Mouse (Mus musculus) layer of hippocampus, postnatal 10 days (tissue): Measurements from ENCODE around the gene Gm11020. TPM values are rescaled to one million over a fixed set of nuclear protein-coding genes. Genes with fewer than 3 reads are reported as not detected.
A peak's percentile ranks its signal among the peaks of the same experiment; 100 is the strongest.
"Not testable (repeated sequence)": the region's sequence is repeated elsewhere in the genome, so short reads cannot be mapped to it uniquely, and the experiment has no call there.

Source experiments
- DNase-seq, 2 experiments: peaks; one replicate each; pipeline ENCODE4 v3.0.0; 2021; ENCODE audit warnings: low spot score in 2 of 2
- long read RNA-seq: library from polyadenylated mRNA; stranded (forward); transcript quantifications from one replicate; pipeline ENCODE4 v2.0.0, GENCODE M21; 2023
- total RNA-seq, 2 experiments: library from RNA; stranded (reverse); gene quantifications; 2 replicates each; pipeline ENCODE4 v1.2.3; 2021

Gm11020 gene
- not detected for total RNA-seq
- long read RNA-seq, result 0 reads

DNA sequence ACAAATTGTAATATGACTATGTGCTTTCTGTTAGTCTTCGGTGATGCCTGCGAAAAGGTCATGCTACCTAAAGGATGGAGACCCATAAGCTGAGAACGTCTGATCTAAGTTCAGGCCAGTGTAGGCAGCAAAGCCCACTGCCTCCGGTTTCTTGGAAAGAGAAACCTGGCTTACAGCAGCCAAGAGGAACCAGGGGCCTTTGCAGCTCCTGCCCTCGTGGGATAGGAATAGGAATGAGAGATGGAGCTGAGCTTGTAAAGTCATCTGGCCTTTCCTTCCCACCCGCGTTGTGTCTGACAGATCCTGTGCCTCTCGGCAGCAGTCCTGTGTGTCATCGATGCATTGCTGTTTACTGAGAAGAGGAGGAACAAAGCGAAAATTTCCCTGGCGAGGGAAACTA is at the start of gene Gm11020:
Gene Gm11020 (plus strand): TSS at position 301 of the 400 bp plus-strand sequence.
- DNase-seq, result not testable (repeated sequence)

DNA sequence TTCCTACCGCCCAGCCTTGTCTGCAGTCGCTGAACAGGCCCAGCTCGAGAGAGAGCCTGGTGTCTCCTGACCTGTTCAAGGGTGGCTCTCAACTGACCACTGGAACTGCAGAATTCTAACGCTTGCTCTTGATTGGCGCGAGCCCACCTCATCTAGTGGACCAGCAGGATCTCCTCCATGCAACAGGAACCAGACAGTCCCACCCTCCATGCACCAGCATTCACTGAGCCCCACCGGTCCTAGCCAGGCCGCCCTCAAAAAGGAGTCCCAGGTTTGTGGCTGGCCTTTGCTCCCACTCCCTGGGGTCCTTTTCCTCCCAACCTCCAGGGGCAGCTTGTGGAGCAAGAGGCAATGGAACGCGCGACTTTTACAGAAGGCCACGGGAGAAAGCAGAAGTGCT is 28.3 kb upstream of the Gm11020 start, which contains the start of gene Cmtm2a:
Gene Cmtm2a (minus strand): TSS at position 101 of the 400 bp plus-strand sequence.
- DNase-seq, result not testable (repeated sequence)

DNA sequence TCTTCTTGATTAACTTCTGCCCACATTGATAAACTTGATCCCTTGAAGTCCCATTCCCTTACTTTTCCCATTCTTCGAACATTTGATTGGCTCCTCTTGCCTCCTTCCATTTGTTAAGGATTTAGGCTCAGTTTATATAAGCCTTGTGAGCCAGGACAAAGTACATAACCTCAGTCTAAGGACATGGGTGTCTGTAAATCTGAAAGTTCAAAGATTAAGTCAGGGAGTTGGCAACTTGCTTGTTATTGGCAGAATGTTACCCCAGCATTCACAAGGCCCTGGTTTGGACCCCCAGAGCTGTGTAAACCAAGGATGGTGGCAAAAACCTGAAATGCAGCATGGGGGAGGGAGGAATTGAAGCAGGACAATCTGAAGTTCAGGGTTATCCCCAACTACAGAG is 27.0 kb upstream of the Gm11020 start:
- no peak for DNase-seq

DNA sequence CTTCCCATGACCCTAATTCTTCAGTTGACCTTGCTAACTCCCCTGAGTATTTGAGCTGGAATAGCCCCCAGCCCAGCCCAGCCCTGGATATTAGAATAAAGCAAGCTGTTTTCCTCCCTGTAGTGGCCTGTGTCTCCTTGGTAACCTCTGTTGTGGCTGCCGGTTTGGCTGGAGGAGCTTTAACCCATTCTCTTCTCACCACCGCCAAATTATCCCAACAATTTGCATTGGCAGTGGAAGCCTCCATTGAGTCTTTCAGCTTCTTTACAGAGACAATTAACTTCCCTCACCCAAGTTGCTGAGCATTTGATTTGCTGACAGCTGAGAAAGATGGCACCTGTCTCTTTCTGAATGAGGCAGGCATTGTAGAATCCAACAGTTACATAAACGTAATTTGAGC is 19.8 kb upstream of the Gm11020 start:
- DNase-seq, result peak; percentile 12 to 35

DNA sequence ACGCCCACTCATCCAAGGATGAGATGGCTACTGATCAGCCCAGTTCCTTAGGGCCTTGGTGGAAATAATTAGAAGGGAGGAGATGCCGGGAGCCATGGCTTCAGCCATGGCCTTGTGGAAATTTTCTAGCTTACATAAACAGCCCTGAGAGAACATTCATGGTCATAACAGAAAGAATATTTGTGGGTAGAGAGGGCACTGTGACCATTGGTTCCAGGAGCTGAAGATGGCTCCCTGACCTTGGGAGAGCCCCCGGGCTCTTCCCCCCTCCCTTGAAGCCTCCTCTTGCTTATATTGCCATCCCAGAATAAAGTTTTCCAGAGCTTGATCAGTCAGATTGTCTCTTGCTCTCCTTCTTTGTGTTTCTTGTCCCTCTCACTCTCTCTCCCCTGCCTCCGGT is 18.8 kb upstream of the Gm11020 start:
- DNase-seq, result not testable (repeated sequence)

DNA sequence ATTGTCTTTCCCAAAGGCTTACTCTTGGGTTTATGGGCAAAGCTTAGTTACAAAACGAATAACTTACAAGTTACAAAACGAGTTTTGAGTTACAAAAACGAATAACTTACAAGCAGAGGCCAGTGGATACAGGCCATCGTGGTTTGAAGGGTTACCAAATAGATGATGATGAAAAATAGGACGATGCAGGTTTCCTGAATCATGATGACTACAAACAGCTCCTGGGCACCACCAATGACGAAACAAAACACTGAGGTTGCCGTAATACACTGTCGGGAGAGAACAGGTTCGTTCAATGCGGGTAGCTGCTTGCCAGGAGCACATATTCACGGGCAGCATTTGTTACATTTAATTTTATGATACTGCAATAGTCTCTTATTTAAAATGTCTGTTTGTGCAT is 16.4 kb upstream of the Gm11020 start:
- no peak for DNase-seq

DNA sequence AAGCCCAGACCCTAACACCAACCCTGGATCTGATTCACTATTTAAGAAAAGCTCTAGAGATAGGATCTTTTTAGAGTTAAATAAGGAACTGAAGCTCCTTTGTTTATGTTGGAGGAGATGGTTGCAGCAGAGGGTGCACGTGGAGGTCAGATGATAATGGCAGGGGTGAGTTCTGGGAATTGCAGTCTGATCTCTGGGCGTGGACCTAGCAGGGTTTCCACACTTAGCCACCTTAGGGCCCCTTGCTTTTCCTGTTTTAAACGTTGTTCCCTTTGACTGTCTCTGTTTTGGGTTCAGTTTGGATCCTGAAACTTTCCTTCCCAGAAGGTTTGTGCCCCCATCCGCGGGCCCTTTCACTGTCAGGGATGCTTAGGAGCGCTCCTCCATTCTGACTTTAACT is 13.0 kb upstream of the Gm11020 start:
- DNase-seq, result not testable (repeated sequence)

DNA sequence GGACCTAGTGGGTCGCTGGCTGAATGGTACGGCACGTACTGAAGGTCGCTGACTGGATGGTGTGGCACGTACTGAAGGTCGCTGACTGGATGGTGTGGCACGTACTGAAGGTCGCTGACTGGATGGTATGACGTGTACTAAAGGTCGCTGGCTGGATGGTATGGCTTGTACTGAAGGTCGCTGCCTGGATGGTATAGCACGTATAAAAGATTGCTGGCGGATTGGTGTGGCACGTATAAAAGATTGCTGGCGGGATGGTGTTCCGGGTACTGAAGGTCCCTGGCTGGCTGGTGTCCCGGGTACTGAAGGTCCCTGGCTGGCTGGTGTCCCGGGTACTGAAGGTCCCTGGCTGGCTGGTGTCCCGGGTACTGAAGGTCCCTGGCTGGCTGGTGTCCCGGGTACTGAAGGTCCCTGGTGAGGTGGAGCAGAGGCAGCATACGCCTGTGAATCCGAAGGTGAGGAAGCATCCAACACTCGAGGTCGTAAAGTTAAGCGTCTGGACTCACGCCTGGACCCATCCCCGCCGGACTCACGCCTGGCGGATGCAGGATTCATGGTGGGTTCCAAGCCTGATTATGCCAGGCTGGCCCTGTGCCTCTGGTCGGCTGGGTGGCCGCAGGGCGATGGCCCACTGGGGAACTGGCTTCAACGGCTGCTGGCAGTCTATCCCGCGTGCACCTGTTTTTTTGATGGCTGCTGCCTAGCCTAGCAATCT is 11.8 kb upstream of the Gm11020 start, which contains the start of the genes Gm45711 and Cmtm1:
Gene Gm45711 (minus strand): TSS at position 641 of the 715 bp plus-strand sequence.
Gene Cmtm1 (minus strand): TSS at position 705 of the 715 bp plus-strand sequence.
- DNase-seq, result peak; percentile 46 to 57

DNA sequence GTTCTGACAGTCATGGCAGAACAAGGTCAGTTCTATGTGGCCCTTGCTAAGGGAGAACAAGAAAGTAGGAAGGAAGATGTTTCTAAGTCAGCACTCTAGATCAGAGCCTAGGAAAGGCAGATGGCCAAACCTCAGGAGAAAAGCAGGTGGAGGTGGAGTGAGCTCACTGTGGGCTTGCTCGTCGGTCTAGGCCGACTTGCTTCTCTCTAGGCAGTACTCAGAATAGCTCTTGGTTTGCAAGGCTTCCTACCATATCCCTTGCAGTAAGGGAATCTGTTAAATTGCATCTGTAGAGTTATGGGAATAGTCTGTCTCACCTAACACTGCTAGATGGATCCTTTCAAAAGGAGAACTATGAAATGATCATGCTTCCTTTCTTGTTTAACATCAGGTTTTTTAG is 9.3 kb upstream of the Gm11020 start:
- not testable (repeated sequence) for DNase-seq

DNA sequence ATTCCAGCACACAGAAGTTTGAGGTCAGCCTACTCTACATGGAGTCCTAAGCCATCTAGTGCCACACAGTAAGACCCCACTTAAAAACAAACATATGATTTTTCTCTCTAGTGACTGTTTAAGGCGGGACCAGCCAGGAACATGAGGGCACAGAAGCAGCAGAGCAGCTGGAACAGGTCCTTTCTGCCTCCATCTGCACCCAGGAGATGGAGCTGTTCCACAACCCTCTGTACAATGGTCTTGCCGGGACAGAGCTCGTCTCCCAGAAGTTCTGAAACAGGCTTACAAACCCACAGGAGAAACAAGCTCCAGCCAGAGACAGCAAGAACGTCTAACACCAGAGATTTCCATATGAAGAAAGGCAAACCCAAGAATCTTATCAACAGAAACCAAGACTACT is 8.1 kb upstream of the Gm11020 start:
- DNase-seq, result peak in 1 of 2 experiments; percentile 28

DNA sequence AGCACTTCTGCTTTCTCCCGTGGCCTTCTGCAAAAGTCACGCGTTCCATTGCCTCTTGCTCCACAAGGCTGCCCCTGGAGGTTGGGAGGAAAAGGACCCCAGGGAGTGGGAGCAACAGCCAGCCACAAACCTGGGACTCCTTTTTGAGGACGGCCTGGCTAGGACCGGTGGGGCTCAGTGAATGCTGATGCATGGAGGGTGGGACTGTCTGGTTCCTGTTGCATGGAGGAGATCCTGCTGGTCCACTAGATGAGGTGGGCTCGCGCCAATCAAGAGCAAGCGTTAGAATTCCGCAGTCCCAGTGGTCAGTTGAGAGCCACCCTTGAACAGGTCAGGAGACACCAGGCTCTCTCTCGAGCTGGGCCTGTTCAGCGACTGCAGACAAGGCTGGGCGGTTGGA is 563 bp downstream of the Gm11020 start, which contains the start of gene Cmtm2b:
Gene Cmtm2b (plus strand): TSS at position 301 of the 400 bp plus-strand sequence.
- not testable (repeated sequence) for DNase-seq

DNA sequence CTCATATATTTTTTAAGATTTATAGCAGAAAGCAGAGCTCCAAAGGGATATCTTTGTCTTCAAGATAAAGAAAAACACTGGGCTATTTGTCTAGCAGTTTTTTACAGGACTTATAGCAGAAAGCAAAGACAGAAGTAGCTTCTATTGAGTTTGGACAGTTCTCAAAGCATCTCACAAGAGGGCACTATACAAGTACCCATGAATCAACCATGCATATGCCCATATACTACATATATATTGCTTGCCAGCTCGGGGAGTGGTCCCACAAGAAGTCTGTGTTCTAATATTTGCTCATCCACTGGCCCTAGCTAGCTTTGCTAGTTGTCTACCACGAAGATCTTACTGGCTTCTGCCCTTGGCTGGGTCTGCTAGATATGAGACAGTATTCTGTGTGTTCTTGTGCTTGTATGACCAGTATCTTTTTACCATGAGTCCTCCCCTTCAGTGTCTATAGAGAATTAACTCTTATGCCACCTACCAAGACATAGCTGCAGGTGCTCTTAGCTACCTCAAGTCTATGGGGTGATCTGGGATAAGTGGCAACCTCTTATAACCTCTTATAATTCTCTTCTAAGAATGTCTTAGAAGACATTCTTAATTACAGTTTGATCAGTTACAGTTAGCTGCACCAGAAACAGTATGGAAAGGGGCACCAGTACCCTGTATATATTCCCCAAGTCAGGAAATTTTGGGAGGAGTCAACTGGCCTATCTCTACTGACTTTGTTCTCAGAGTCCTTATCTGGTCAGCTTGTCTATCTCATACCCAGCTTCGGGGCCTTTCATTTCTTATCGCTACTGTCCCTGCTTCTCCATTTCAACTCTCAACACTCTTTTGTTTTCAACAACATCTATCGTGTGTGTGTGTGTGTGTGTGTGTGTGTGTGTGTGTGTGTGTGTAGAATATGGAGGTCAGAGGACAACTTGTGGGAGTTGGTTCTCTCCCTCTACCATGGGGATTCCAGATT is 11.6 kb downstream of the Gm11020 start:
- DNase-seq, result no peak

DNA sequence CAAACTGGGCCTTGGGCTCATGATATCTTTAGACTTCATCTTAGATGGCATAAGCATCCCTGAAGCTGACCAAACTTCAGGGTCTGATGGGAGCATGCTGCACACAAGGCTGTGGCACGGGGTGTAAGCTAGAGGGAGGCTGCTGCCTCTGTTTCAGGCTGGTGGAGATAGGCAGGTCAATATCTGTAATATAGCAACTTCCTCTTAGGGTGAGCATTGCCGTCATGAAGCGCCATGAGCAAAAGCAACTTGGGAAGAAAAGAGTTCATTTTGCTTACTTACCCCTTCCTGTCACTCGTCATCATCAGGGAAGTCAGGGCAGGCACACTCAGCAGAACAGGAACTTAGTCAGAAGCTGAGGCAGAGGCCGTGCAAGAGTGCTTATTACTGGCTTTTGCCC is 12.4 kb downstream of the Gm11020 start:
- no peak for DNase-seq

DNA sequence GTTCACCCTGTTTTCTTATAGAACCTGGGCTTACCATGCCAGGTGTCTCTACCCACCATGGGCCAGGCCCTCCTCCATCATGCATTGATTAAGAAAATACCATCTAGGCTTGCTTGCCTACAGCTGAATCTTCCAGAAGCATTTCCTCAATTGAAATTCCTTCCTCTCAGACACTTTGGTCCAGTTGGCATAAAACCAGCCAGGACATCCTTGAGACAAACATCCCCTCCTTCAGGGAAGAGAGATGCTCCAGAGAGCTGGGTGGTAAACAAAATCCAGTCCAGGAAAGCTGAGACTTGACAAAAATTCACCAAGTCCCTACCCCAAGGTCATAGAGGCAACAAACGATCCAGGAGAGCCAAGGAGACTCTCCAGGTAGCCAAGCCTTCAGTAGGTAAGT is 12.8 kb downstream of the Gm11020 start:
- DNase-seq, result no peak

DNA sequence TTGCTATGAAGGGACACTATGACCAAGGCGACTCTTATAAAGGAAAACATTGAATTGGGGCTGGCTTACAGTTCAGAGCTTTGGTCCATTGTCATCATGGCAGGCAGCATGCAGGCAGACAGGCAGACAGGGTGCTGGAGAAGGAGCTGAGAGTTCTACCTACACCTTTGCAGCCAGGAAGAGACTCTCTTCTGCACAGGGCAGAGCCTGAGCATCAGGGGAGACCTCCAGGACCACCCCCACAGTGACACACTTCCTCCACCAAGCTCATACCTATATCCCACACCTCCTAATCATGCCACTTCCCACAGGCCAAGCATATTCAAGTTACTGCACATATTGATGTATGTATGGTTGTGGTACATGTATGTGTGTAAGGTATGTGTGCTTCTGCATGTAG is 15.4 kb downstream of the Gm11020 start:
- no peak for DNase-seq

DNA sequence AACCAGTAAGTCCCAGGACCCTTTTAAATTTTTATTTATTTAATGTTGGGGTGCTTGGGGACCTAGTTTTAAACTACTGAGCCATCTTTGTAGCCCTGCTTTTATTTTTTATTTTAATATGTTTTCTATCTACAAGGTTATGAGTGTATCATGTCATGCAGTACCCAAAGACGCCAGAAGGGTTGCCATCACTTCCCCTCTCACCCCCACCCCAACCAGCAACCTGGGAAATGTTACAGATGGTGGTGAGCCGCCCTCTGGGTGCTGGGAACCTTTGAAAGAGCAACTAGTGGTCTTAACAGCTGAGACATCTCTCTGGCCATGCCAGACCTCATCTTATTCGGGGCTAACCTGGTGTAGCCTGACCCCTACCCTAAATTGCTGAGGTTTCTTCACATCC is 16.5 kb downstream of the Gm11020 start:
- no peak for DNase-seq

DNA sequence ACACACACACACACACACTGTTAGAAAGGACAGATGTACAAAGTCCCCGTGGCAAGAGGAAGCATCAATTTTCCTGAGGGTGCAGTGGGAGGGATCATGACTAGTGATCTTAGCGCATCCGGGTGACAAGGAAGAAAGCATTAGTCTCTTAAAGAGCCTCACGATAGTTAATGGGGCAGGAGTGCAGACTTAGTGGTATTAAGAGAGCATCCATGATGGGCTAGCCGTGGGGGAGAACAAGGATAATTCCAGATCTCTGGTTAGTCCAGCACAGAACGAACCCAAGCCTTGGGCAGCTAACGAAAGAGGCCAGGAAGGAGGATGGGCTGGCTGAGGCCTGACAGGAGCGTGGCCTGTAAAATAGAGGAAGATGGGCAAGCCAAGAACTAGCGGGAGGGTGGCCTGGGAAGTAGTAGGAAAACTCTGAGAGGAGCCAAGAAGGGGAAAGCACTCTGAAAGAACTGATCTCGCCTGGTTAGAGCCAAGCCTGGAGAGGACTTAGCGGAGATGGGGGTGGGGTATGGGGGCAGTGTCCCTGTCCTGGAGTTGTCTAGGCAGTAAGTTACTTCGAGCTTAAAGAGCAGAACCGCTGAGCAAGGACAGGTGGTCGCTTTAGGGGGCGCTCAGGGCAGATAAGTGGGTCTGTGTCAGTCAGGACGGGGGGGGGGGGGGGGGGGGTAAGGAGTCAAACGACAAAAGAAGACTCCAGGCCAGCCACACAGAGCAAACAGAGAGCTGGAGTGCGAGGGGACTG is 18.0 kb downstream of the Gm11020 start, which contains the start of gene Cmtm3:
Gene Cmtm3 (plus strand): TSS at position 182 of the 754 bp plus-strand sequence.
- no peak for DNase-seq

DNA sequence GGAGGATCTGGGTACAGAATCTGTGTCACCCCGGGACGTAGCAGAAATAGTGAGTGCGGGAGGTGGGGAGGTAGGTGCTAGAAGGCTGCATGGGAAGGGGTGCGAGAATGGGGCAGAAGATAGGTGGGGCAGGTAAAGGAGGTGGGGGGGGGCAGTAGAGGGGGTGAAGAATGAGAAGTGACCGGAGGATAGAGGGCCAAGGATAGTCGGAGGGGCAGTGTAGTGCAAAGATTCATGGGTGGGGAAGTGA is 18.5 kb downstream of the Gm11020 start:
- DNase-seq, result no peak

DNA sequence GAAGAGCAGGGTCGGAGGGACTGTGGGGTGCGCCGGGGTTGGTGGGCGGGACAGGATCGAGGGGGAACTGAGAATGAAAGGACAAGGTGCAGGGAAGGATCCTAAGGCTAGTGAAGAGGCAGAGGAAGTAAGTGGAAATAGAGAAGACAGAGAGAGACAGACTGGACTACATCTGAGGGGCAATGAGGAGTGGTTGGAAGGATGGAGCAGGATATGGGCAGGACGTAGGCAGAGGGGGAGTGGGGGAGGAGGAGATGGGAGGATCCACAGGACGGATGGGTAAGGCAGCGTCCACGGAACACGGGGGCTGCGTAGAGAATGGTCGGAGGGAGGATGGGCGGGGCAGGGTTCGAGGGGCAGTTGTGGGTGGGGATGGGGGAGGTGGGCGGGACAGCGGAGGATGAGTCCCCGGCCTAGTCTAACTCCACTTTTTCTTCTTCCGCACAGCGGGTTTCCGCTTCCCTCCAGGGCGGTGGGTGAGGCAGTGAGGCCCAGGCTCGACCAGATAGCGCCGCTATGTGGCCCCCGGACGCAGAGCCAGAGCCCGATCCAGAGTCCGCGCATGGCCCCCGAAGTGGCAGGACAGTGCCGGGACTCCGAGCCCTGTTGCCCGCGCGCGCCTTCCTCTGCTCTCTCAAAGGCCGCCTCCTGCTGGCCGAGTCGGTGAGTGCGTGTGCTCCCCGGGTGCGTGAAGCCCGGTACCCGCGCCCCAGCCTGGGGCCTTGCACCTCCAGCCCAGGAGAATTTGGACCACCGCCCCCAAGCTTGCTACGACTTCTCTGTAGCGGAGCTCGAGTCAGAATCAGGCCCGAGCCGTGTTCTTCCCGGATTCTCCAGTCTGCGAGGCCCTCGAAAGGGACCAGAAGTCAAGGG is 19.1 kb downstream of the Gm11020 start:
- DNase-seq, result peak; percentile 74 to 84

DNA sequence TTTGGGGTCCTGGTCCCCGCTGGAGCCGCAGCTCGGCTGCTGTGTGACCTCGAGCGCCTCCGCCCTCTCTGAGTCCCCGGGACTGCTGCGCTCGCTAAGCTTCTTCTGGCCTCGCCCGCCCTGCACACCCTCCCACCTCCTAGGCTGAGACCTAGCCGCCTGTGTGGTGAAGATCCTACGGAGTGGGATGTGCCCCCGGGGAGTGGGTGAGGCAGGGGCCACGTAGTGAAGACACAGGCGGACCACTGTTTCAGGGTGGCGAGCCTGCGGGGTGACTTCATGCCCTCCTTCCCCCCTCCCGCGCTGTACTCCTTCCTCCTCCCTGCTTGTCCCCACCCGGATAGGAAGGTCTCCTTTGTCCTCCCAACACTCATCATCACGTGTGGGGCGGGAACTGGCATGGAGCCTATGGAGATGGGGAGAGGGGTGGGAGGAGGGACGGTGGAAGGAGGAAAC is 19.8 kb downstream of the Gm11020 start:
- DNase-seq, result peak; percentile 52 to 69
